Mouse (Mus musculus): ENCODE data around the gene Gm14548. TPM values are rescaled to one million over a fixed set of nuclear protein-coding genes. Genes with fewer than 3 reads are reported as not detected.

Gene Gm14548
- polyA plus RNA-seq (2017; shearing (Covaris generic)) = not detected

GRCm38 (mm10) chr7:3898036-3898590 lies at the start of gene Gm14548:
Gene Gm14548 (minus strand): TSS chr7:3898120.

GRCm38 (mm10) chr7:3915387-3915786 lies 17.5 kb upstream of the Gm14548 start, which contains the start of gene Lilra6:
Gene Lilra6 (minus strand): TSS chr7:3915503.

GRCm38 (mm10) chr7:3844951-3845350 lies 53.0 kb downstream of the Gm14548 start, which contains the start of gene Pira2:
Gene Pira2 (minus strand): TSS chr7:3845051.

Other genes starting within 250 kb of the Gm14548 start
- 31.5 TPM for gene Leng1, start 232.3 kb downstream of the Gm14548 start, polyA plus RNA-seq (2017; shearing (Covaris generic))
- 3.4 TPM for gene Tmc4, start 220.6 kb downstream of the Gm14548 start, polyA plus RNA-seq (2017; shearing (Covaris generic))
- gene Tsen34, start 205.3 kb downstream of the Gm14548 start, polyA plus RNA-seq (2017; shearing (Covaris generic)) = 10.8 TPM
- gene Mboat7, start 204.6 kb downstream of the Gm14548 start, polyA plus RNA-seq (2017; shearing (Covaris generic)) = 46.3 TPM
- 1,838 TPM for gene Rps9, start 194.1 kb downstream of the Gm14548 start, polyA plus RNA-seq (2017; shearing (Covaris generic))
- gene Pirb, start 177.7 kb downstream of the Gm14548 start, polyA plus RNA-seq (2017; shearing (Covaris generic)) = 0.62 TPM
- not detected for gene Gm15448, start 72.4 kb downstream of the Gm14548 start, polyA plus RNA-seq (2017; shearing (Covaris generic))
- not detected for gene Pira2, start 53.1 kb downstream of the Gm14548 start, polyA plus RNA-seq (2017; shearing (Covaris generic))
- gene Lilra6, start 17.4 kb upstream of the Gm14548 start, polyA plus RNA-seq (2017; shearing (Covaris generic)) = 0.15 TPM
- gene Lair1, start 165.1 kb upstream of the Gm14548 start, polyA plus RNA-seq (2017; shearing (Covaris generic)) = 20.8 TPM
- gene Ttyh1, start 221.3 kb upstream of the Gm14548 start, polyA plus RNA-seq (2017; shearing (Covaris generic)) = 1.2 TPM
- gene Leng8, start 238.9 kb upstream of the Gm14548 start, polyA plus RNA-seq (2017; shearing (Covaris generic)) = 139 TPM